Mouse (Mus musculus) neural tube, embryonic 15.5 days (tissue): ENCODE measurements at regions not wholly inside any gene's neighbourhood (a gene's known extent, or its start where the extent isn't known, plus 50 kb on each side); places are given as distances from the start of the nearest gene placed in this dataset.

Source experiments
- ATAC-seq: fragments of 200-750 bp; cut with Nextera tagmentation; 2 replicates; pipeline ENCODE4 v1.8.0; 2017; ENCODE audit warnings: mild to moderate bottlenecking, moderate TSS enrichment, moderate library complexity; ENCODE audit not compliant: low FRiP score
- H3K27ac ChIP-seq: fragments of 300-500 bp; sonication (generic); replicated peaks from 2 replicates; pipeline ENCODE4 v1.5.1; 2015; ENCODE audit warnings: mild to moderate bottlenecking, inconsistent platforms
- H3K27me3 ChIP-seq: fragments of 300-500 bp; sonication (generic); replicated peaks from 2 replicates; pipeline ENCODE4 v1.6.1; 2015; ENCODE audit warnings: inconsistent platforms
- H3K36me3 ChIP-seq: fragments of 300-500 bp; sonication (generic); 2 replicates; pipeline ENCODE4 v1.6.1; 2015; ENCODE audit warnings: inconsistent platforms
- H3K4me1 ChIP-seq: fragments of 300-500 bp; sonication (generic); 2 replicates; pipeline ENCODE4 v1.6.1; 2015; ENCODE audit warnings: inconsistent platforms
- H3K4me2 ChIP-seq: fragments of 300-500 bp; sonication (generic); 2 replicates; pipeline ENCODE4 v1.6.1; 2015; ENCODE audit warnings: inconsistent platforms, mild to moderate bottlenecking, moderate library complexity
- H3K4me3 ChIP-seq: fragments of 300-500 bp; sonication (generic); replicated peaks from 2 replicates; pipeline ENCODE4 v1.5.1; 2015; ENCODE audit warnings: mild to moderate bottlenecking, inconsistent platforms
- H3K9ac ChIP-seq: fragments of 300-500 bp; sonication (generic); replicated peaks from 2 replicates; pipeline ENCODE4 v1.6.1; 2015; ENCODE audit warnings: mild to moderate bottlenecking, inconsistent platforms
- H3K9me3 ChIP-seq: fragments of 300-500 bp; sonication (generic); replicated peaks from 2 replicates; pipeline ENCODE4 v1.6.1; 2016; ENCODE audit warnings: inconsistent platforms
- WGBS: fragments of 180-500 bp; shearing (Covaris S2); methylation state at CpG from one replicate; pipeline ENCODE4 v1.1.7; 2015; ENCODE audit warnings: mixed read lengths; 5-methylcytosine and 5-hydroxymethylcytosine counted together

DNA sequence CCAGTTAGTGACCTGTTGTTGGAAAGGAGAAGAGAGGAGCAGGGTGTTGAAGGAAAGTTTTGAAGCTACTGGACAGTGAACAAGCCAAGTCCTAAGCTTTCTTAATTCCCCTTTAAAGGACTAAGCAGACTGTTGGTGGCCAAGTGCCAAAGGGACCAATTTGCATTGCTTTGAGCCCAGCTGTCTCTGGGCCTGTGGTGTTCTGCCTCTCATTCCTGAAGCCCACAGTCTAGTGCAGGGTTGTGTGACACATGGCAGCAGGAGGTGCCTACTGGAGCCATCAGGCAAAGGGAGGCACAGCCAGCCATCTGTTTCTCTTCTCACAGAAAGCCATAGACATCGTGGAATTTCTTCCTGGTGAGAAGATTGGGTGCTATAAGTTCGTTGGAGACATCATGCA is 278.6 kb downstream of the Myh15 start:
- no peak overlapping the region for H3K27ac ChIP-seq
- H3K9ac ChIP-seq: no peak overlapping the region
- H3K9me3 ChIP-seq: no peaks in the 10 kb centered on the region
- WGBS: 49% methylated on average over 2 of the region's 2 CpGs
- H3K27me3 ChIP-seq: no peaks in the 10 kb centered on the region
- no peak for ATAC-seq
- H3K4me1 ChIP-seq: no peaks in the 10 kb centered on the region
- no peak overlapping the region for H3K4me2 ChIP-seq
- H3K36me3 ChIP-seq: no peaks in the 10 kb centered on the region
- no peak overlapping the region for H3K4me3 ChIP-seq

DNA sequence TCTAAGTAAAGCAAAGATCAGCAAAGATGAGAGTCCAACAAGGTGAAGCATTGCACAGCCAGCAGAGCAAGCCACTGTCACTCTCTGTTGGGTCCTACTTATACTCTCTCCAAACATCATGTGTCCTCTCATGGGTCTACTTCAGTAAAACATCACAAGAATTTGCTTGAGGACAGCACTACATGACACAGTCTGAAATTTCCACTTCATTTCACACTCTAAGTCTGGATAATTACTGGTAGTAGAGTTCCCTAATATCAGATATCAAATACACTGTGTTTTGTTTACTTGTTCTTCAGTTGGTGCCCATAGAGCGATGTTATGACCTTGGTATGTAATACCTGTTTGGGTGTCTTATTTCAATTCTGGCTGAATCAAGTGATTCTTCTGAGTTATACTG is 280.7 kb downstream of the Myh15 start:
- ATAC-seq: no peak
- Histone ChIP-seq H3K36me3 (no peaks in the 10 kb centered on the region), H3K27me3 (no peaks in the 10 kb centered on the region), H3K4me1 (no peaks in the 10 kb centered on the region), H3K4me3 (no peak overlapping the region), H3K4me2 (no peak overlapping the region), H3K9me3 (no peaks in the 10 kb centered on the region), H3K27ac (no peak overlapping the region), H3K9ac (no peak overlapping the region)
- WGBS: 98% methylated on average over 1 of the region's 1 CpGs

DNA sequence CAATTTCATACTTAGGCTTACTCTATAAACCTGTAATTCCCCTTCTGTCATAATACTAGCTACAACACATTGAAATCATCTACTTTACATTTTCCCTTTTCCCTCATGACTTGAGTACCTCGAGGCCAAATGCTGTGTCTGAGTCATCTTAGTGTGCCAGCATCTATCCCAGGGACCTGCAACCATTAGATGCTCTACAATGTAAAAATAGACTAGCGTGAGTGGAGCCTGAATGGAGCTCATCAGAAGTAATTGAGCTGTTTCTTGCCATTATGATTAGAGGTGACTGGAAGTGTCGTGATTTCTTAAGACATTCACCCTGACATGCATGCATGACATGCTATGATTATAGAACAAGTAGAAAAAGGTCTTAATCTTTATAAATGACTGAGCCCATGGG is 301.1 kb downstream of the Myh15 start:
- Histone ChIP-seq H3K4me1 (no peaks in the 10 kb centered on the region), H3K27me3 (no peaks in the 10 kb centered on the region), H3K4me2 (no peak overlapping the region), H3K27ac (no peak overlapping the region), H3K9ac (no peak overlapping the region), H3K36me3 (no peaks in the 10 kb centered on the region), H3K4me3 (no peak overlapping the region), H3K9me3 (no peaks in the 10 kb centered on the region)
- 86% methylated on average over 3 of the region's 3 CpGs for WGBS
- ATAC-seq: no peak

DNA sequence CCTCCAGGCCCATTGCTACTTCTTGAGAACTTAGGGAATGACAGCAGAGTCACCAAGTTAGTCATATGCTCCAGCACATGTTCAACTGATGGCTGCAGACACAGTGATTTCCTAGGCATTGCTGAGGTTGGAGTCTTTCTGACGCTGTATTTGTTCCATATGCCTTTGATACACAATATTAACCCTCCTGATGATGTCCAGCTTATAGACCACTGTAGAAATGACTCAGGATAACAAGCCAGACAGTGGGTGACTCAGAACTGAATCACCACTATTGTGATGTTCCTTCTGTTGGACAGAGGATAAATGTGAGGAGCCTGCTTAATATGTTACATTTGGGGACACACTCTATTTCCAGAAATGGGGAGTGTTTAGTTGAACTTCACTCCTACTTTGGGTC is 304.4 kb downstream of the Myh15 start:
- Histone ChIP-seq H3K4me2 (no peak overlapping the region), H3K27me3 (no peaks in the 10 kb centered on the region), H3K36me3 (no peaks in the 10 kb centered on the region), H3K4me3 (no peak overlapping the region), H3K27ac (no peak overlapping the region), H3K9ac (no peak overlapping the region), H3K4me1 (no peaks in the 10 kb centered on the region), H3K9me3 (no peaks in the 10 kb centered on the region)
- 91% methylated on average over 1 of the region's 1 CpGs for WGBS
- no peak for ATAC-seq

DNA sequence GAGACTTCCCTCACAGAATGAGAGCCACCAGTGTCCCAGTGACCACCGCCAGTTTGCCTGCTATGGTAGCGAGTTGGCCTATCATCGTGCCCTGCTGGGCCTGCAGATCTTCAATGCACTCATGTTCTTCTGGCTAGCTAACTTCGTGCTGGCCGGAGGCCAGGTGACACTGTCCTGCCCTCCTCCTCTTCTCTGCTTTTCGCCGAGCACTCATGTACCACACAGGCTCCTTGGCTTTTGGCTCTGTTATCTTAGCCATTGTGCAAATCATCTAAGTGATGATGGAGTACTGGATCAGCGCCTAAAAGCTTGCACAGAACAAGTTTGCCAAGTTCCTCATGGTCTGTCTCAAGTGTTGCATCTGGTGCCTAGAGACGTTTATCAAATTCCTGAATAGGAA is 312.2 kb downstream of the Myh15 start:
- no peaks in the 10 kb centered on the region for H3K9me3 ChIP-seq
- no peak overlapping the region for H3K4me3 ChIP-seq
- no peak overlapping the region for H3K9ac ChIP-seq
- ATAC-seq: no peak
- H3K4me1 ChIP-seq: no peaks in the 10 kb centered on the region
- no peak overlapping the region for H3K4me2 ChIP-seq
- H3K27me3 ChIP-seq: no peaks in the 10 kb centered on the region; the same call in 1 of the 2 replicates
- no peaks in the 10 kb centered on the region for H3K36me3 ChIP-seq
- 94% methylated on average over 9 of the region's 9 CpGs for WGBS
- H3K27ac ChIP-seq: no peak overlapping the region

DNA sequence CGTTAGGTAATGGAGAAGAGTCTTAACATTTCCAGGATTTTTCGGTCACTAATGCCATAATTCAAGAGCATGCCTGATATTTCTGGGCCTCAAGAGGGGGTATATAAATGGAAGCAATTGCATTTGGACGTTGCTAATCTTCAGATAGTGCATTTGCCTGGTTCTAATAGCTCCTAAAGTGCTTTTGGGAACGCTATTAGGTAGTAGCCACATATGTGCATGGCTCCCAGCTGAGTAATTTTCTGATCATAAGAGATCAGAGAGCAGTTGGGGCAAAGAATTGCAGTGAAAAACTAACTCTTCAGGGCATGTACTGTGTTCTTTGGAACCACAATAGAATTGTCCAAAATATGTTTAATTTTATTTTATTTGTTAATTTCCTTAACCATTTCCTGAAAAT is 317.8 kb downstream of the Myh15 start:
- no peak overlapping the region for H3K4me3 ChIP-seq
- H3K4me2 ChIP-seq: no peak overlapping the region
- WGBS: 42% methylated on average over 4 of the region's 4 CpGs
- H3K36me3 ChIP-seq: no peaks in the 10 kb centered on the region
- no peaks in the 10 kb centered on the region for H3K4me1 ChIP-seq
- peak; percentile 38; the same call in 1 of the 2 replicates for ATAC-seq
- H3K27ac ChIP-seq: no peak overlapping the region
- H3K27me3 ChIP-seq: no peaks in the 10 kb centered on the region
- no peaks in the 10 kb centered on the region for H3K9me3 ChIP-seq
- no peak overlapping the region for H3K9ac ChIP-seq

DNA sequence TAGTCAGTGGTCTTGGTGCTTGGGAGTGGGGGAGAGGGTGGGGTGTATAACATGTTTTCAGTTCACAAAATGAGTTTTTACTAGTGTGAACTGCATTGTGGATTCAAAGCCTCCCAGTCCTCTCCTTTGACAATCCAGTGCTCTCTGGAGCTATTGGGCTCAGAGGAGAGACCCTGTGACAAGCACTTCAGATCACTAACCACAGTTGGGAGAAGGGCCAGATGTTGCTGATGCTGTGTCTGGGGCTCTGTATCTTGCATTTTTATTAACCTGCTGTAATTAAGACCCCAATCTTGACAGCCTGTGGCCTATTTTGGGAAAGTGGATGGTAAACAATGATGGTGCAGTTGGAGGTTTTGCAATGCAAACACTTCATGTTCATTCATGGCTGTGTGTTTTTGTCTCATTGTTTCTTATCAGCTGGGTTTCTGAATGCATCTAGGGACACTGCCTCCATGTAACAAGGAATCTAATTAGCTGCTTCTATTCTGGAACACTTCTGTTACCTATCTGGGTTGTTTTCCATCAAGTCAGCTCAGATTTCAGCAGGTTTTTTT is 320.0 kb upstream of the Ift57 start:
- no peak overlapping the region for H3K9ac ChIP-seq
- H3K36me3 ChIP-seq: no peaks in the 10 kb centered on the region
- no peak for ATAC-seq
- H3K4me3 ChIP-seq: no peak overlapping the region
- H3K27ac ChIP-seq: no peak overlapping the region
- no peaks in the 10 kb centered on the region for H3K27me3 ChIP-seq
- no peak overlapping the region for H3K4me2 ChIP-seq
- H3K4me1 ChIP-seq: no peaks in the 10 kb centered on the region
- no peaks in the 10 kb centered on the region for H3K9me3 ChIP-seq

DNA sequence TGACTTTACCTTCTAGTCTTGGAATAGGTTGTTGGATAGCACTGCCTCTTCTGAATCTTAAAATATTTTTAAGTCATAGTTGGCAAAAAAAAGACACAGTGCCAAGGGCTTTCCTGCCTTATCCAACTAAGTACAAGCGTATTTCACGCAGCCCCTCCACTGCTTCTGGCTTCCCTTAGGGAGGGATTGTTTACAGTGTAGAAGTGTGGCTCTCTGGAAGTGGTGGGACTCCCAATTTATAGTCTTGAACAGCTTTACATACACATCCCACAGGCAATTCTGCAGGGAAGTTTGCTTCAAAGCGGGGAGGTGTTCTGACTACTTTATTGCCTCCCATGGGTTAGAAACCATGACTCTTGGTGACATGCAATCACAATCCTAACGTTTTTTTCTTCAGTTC is 310.9 kb upstream of the Ift57 start:
- Histone ChIP-seq H3K27ac (no peak overlapping the region), H3K4me1 (no peaks in the 10 kb centered on the region), H3K36me3 (no peaks in the 10 kb centered on the region), H3K27me3 (no peaks in the 10 kb centered on the region), H3K4me3 (no peak overlapping the region), H3K9ac (no peak overlapping the region), H3K4me2 (no peak overlapping the region), H3K9me3 (no peaks in the 10 kb centered on the region)
- WGBS: 56% methylated on average over 4 of the region's 4 CpGs
- ATAC-seq: no peak

DNA sequence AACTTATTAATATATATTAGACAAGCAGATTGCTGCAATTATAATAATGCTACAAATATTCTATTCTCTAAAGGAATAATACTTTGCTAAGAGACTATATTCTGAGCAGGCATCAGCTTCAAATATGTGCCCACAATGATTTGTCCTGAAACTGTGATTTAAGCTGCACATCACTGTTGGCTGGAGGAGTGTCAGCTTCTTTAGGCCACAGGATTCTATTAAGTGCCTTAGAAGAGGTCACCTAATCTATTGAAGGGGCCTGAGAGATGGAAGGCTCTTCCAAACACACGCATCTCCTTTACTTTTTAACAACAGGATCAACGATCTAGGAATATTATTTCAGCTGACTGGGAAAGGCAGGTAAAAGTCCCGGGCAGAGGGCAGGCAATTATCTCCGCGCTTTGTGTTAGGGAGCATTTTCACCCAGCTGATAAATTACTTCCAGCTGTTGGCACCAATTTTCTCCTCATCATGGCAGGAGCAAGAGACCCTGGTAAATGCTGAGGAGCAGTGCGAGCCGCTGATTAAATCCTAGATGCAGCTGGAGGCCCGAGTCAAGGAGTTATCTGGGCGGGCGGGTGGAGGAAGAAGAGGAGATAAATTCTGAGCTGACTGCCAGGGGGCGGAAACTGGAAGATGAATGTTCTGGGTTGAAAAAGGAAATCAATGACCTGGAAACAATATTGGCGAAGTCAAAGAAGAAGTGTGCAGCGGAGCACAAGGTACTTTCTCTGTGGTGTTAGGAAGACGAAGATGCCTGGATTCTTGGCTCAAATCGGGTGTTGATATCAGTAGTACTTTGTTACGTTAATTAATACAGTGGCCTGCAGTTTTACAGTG is 290.9 kb upstream of the Ift57 start:
- H3K4me3 ChIP-seq: no peak overlapping the region
- H3K9me3 ChIP-seq: no peaks in the 10 kb centered on the region
- H3K9ac ChIP-seq: no peak overlapping the region
- peak; percentile 79 for ATAC-seq
- peak overlapping the region; percentile 39 for H3K4me2 ChIP-seq
- 10% methylated on average over 16 of the region's 16 CpGs for WGBS
- H3K36me3 ChIP-seq: no peaks in the 10 kb centered on the region
- peaks cover 9% of the 10 kb centered on the region for H3K4me1 ChIP-seq
- H3K27me3 ChIP-seq: no peaks in the 10 kb centered on the region
- no peak overlapping the region; the same call in none of the 2 replicates for H3K27ac ChIP-seq

DNA sequence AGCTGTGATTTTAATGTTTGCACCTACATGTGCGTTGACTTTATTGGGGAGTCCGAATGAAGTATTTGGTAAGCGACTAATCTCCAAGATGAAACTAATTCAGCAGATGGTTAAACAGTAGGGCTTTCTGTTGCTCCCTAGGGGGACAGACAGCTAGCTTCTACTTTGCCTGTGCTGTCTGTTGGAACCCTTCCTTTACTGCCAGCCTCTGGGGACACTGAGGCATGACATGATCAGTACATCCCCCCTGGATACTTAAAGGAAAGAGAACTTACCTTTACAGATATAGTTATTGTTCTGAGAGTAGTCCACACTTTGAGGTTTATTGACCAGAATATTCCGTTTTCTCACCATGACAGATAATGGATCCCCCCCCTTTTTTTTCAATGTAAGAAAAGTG is 289.8 kb upstream of the Ift57 start:
- H3K4me1 ChIP-seq: peaks cover 9% of the 10 kb centered on the region
- WGBS: 60% methylated on average over 4 of the region's 4 CpGs
- H3K27ac ChIP-seq: no peak overlapping the region
- H3K36me3 ChIP-seq: no peaks in the 10 kb centered on the region
- ATAC-seq: peak; percentile 80
- no peak overlapping the region for H3K4me3 ChIP-seq
- no peaks in the 10 kb centered on the region for H3K9me3 ChIP-seq
- H3K9ac ChIP-seq: no peak overlapping the region
- no peak overlapping the region for H3K4me2 ChIP-seq
- H3K27me3 ChIP-seq: no peaks in the 10 kb centered on the region

DNA sequence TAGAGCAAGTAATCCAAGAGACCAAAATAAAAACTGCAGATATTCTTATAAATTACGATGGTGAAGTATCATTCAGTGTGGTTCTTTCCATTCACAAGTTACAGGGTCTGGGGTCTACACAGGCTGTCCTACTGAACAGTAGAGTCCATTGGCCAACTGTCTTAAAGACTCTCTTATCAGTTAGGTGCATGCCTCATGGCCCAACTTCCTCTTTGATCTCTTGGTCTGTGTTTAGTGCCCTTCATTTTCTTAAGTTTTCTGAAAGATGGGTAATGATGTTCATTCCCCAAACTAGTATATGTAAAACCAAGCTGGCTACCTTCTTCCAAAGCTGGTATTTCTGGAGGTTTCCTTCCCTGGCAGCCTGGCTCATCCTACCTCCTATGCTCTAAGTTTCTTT is 268.7 kb upstream of the Ift57 start:
- 96% methylated on average over 1 of the region's 1 CpGs for WGBS
- Histone ChIP-seq H3K9ac (no peak overlapping the region), H3K4me3 (no peak overlapping the region), H3K27me3 (no peaks in the 10 kb centered on the region), H3K27ac (no peak overlapping the region), H3K9me3 (no peaks in the 10 kb centered on the region), H3K4me1 (no peaks in the 10 kb centered on the region), H3K36me3 (no peaks in the 10 kb centered on the region), H3K4me2 (no peak overlapping the region)
- no peak for ATAC-seq

DNA sequence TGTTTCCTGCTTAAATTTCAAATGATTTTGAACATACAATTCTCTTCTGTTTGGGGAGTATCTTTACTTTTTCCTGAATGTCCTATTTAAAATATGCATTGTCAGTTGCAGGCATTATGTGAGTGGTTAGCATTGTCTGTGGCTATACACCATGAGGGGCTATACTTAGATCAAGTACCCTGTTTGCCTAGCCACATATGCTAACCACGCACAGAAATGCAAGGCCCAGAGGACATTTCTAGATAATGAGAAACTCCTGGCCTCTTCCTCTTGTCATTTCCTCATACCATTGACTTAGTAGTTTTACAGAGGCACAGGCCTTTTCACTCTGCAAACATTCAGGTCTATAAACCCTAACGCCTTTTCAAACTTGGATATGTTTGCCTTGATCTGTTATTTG is 267.1 kb upstream of the Ift57 start:
- WGBS: 77% methylated on average over 2 of the region's 2 CpGs
- Histone ChIP-seq H3K4me3 (no peak overlapping the region), H3K9me3 (no peaks in the 10 kb centered on the region), H3K4me1 (no peaks in the 10 kb centered on the region), H3K4me2 (no peak overlapping the region), H3K36me3 (no peaks in the 10 kb centered on the region), H3K27ac (no peak overlapping the region), H3K9ac (no peak overlapping the region), H3K27me3 (no peaks in the 10 kb centered on the region)
- no peak for ATAC-seq
